Mouse (Mus musculus): ENCODE measurements around the gene Chrm4. TPM values are rescaled to one million over a fixed set of nuclear protein-coding genes. Genes with fewer than 3 reads are reported as not detected.

Gene Chrm4
- polyA plus RNA-seq, 1 experiment: 2.0 TPM

DNA sequence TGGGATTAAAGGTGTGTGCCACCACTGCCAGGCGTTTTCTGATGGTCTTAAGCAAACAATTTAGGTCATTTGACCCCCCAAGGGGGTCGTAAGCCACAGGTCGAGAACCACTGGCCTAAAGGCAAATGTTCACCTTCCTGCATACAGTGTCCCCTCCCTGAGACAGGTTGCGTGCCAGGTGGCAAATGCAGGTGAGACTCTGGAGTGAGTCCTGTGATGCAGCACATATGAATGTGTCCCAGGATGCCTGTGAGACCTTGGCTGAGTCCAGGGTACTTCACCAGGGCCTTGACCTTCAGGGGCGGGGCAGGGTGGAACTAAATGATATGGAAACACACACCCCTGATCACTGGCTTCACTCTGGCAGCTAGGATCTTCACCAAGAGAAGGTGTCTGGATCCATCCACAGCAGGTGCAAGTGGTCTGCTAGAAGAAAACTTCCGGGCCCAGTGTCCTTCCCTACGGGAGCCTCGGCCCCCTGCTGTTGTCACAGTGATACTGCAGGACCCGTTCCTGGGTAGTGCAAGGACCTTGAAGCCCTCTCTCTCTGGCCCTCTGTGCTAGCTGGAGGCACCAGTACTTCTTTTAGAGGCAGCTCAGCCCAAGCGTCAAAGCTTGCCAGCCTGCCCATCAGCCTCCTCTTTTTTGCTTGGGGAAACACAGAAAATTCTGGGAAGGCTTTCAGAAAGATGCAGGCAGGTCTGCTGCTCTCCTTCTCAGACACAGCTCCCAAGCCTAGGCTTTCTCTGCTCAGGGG is 31.8 kb downstream of the Chrm4 start:
- peak; percentile 61 for DNase-seq (ENCODE audit: low read depth)

DNA sequence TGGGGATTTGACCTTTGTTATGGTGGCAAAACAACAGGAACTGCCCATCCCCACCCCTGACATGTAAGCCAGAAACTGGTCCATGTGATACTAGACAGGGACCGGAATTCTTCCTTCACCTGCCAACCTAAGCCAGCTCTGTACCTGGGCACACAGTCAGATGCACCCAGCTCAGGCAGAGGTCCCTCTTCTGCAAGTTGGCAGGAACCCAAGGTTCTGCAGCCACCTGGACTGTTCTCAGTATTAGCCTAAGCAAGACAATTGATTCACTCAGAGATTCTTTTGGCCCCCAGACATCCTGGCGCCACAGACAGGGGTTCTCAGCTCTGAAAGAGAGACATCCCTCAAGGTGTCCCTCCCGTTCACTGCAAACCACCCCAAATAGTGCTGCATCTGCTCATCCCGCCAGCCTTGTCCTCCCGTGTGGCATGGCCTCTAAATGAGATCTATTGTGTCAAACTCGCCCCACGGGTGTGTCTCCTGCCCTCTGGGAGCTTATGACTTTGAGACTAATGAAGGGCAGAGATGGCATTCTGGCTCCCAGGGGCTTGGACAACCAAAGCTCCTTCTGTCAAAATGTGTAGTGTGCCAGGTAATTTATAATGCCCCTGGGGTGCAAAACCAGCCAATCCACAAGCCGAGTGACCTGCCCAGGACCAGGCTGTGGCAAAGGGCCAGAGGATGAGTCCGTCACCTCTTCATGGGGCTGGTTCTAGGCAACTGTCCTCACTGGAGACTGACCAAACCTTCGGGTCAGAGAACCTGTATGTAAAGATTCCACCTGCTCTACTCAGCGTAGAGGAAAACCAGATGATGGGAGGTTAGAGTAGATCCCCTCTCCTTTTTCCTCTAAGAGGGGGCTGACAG is 32.7 kb downstream of the Chrm4 start:
- no peak for DNase-seq (ENCODE audit: low read depth)
- no peak for TF ChIP-seq POLR2A (IDR thresholded peaks at IDR 0.05; ENCODE audit: borderline replicate concordance, extremely low read depth, insufficient read depth, insufficient read length, poor library complexity, severe bottlenecking)
- TF ChIP-seq CTCF (IDR thresholded peaks at IDR 0.05; ENCODE audit: borderline replicate concordance, extremely low read depth, insufficient read depth, insufficient read length): no peak

More for the DNA sequence above, 31.8 kb downstream of the Chrm4 start:
- TF ChIP-seq CTCF (IDR thresholded peaks at IDR 0.05; ENCODE audit: borderline replicate concordance, extremely low read depth, insufficient read depth, insufficient read length) (peak; percentile 78), POLR2A (IDR thresholded peaks at IDR 0.05; ENCODE audit: borderline replicate concordance, extremely low read depth, insufficient read depth, insufficient read length, poor library complexity, severe bottlenecking) (no peak)

DNA sequence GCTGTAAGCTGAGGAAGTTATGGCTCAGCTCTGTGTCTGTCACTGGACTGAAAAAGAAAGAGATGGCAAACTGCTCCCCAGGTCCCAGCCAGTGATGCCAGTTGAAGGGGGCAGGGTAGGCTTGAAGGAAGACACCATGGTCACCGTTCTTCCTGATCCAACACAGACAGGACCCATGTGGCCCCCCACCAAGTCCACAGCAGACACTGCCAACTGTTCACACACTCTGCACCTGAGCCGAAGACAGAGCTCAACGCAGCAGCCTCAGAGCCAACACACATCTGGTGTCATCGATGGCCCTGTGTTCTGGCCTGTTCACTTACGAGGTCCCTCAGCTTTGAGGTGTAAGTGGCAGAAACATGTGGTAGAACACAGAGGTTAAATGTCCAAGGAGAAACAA is 33.4 kb downstream of the Chrm4 start:
- TF ChIP-seq POLR2A (IDR thresholded peaks at IDR 0.05; ENCODE audit: borderline replicate concordance, extremely low read depth, insufficient read depth, insufficient read length, poor library complexity, severe bottlenecking) (no peak), CTCF (IDR thresholded peaks at IDR 0.05; ENCODE audit: borderline replicate concordance, extremely low read depth, insufficient read depth, insufficient read length) (no peak)

DNA sequence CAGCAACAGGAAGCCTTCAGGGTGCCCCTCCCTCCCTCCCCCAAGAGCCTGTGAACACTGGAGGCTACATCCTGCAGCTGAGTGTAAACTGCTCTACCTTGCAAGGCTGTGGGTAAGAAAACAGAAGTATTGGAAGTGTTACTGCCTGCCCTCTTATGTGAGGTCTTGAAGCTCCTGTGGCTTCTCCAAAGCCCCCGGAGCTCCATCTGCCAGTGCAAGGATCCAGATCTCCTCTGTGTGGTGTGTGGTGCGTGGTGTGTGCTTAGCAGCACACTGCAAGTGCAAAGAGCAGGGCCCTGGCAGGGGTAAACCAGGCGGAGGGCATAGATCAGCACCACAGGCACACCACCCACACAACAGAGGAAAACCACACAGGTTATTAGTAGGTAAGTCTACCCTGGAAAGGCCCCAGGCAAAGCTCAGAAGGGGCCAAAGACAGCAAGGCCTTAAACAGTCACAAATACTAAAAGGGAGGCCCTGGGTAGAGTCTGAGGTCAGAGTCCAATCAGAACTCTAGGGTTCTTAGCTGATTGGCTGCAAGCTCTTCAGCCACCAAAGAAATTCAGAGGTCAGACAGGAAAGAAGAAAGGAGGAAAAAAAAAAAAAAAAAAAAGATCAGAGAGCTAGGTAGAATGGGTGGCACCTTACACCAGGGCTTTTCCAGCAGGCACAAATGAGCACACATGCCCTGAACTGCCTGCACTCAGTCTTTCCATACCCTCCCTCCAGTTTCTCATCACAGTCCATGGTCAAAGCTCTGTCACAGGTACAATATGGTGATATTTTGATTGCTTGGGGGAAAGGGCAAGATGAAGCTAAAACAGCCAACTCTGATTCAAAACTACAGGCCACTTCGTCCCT is 35.1 kb downstream of the Chrm4 start:
- no peak for DNase-seq (ENCODE audit: low read depth)
- TF ChIP-seq POLR2A (IDR thresholded peaks at IDR 0.05; ENCODE audit: borderline replicate concordance, extremely low read depth, insufficient read depth, insufficient read length, poor library complexity, severe bottlenecking) (no peak), CTCF (IDR thresholded peaks at IDR 0.05; ENCODE audit: borderline replicate concordance, extremely low read depth, insufficient read depth, insufficient read length) (no peak)

More for the DNA sequence above, 33.4 kb downstream of the Chrm4 start:
- DNase-seq (ENCODE audit: low read depth): no peak

DNA sequence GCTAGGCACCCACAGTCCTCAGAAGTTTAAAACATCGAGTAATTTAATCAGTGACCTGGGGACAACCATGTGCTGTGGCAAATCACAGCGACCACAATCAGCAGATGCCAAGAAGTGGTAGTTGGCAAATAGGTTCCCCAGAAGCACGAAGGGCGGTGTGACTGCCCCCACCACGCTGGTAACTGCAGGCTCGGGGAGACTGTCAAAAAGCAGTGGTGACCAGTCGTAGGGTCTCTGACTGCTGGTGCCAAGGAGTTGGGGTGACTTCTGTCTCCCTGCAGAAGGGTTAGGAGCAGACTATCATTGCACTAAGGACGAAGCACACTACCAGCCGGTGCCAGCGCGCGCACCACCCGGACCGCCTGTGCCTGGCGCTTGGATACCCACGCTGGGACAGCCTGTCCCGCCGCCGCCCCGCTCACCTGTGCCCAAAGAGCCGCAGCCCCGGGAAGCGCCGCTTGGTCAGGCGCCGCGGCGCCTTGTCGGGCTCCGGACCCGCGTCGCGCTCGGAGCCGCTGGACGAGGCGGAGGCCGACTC is 35.9 kb downstream of the Chrm4 start:
- no peak for TF ChIP-seq CTCF (IDR thresholded peaks at IDR 0.05; ENCODE audit: borderline replicate concordance, extremely low read depth, insufficient read depth, insufficient read length)
- no peak for TF ChIP-seq POLR2A (IDR thresholded peaks at IDR 0.05; ENCODE audit: borderline replicate concordance, extremely low read depth, insufficient read depth, insufficient read length, poor library complexity, severe bottlenecking)
- DNase-seq (ENCODE audit: low read depth): no peak

DNA sequence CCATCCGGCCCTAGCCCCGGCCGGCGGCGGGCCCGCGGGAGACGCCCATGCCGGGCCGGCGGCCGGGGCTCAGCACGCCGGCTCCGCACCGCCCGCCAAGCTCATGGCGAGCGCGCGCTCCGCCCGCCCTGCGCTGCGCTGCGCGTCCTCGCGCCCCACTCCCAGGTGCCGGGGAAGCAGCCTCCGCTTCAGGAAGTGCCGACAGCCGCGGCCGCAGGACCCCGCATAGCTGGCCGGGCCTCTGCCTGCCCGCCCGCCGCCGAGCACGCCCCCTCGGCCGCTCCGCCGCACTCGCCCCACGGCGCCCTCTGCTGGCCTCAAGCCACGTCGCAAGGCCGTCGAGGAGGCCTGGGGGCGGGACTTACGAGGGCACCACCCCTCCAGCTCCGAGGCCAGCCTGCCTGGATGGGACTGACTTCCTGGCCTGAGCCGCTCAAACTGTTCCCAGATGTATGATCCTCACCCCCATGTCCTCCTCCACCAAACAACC is 36.4 kb downstream of the Chrm4 start:
- peak; percentile 96 for DNase-seq (ENCODE audit: low read depth)
- TF ChIP-seq CTCF (IDR thresholded peaks at IDR 0.05; ENCODE audit: borderline replicate concordance, extremely low read depth, insufficient read depth, insufficient read length): peak; percentile 90
- TF ChIP-seq POLR2A (IDR thresholded peaks at IDR 0.05; ENCODE audit: borderline replicate concordance, extremely low read depth, insufficient read depth, insufficient read length, poor library complexity, severe bottlenecking): peak; percentile 93

DNA sequence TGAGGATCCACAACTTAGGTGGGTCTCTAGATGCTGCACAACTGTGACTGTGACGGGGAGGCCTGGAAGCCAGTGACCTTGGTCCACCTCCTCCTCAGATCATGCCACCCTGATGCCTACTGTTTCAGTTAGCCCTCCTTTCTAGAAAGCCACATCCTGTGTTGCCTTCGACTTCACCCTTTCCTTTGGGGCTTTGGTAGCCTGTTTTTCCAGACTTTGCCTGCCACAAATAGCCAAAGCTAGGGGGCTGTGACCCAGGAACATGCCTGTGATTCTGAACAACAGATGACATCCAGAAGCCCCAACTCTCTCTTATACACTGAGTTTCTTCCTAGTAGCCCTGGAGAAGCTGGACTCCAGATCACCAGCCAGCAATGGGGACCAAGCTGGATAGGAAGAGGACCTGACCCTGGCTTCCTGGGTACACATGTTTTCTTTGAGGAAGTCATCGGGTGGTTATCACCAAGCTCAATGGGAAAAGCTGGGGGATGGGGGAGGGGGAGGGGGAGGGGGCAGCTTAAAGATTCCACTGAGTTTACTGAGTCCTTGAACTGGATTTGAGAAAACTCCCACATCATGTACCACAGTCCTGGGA is 37.7 kb downstream of the Chrm4 start:
- no peak for TF ChIP-seq POLR2A (IDR thresholded peaks at IDR 0.05; ENCODE audit: borderline replicate concordance, extremely low read depth, insufficient read depth, insufficient read length, poor library complexity, severe bottlenecking)
- TF ChIP-seq CTCF (IDR thresholded peaks at IDR 0.05; ENCODE audit: borderline replicate concordance, extremely low read depth, insufficient read depth, insufficient read length): no peak
- no peak for DNase-seq (ENCODE audit: low read depth)

DNA sequence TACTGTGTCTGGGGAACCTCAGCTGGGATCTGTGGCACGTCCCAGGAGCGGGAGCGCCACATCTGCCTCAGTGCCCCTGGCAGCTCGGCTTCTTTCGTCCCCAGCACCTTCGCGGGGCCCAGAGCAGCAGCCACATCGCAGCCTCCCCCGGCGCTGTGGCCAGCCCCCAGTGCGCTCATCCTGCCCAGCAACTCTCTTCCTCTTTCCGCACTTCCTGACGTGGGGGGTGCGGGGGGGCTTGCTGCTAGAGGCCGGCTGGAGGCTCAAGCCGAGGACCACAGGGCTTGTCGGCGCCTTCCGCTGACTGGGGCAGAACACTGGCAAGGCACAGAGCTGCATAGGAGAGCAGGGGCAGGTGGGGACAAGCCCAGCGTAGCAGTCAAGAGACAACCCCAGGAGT is 38.4 kb downstream of the Chrm4 start:
- no peak for DNase-seq (ENCODE audit: low read depth)
- TF ChIP-seq POLR2A (IDR thresholded peaks at IDR 0.05; ENCODE audit: borderline replicate concordance, extremely low read depth, insufficient read depth, insufficient read length, poor library complexity, severe bottlenecking) (no peak), CTCF (IDR thresholded peaks at IDR 0.05; ENCODE audit: borderline replicate concordance, extremely low read depth, insufficient read depth, insufficient read length) (no peak)

DNA sequence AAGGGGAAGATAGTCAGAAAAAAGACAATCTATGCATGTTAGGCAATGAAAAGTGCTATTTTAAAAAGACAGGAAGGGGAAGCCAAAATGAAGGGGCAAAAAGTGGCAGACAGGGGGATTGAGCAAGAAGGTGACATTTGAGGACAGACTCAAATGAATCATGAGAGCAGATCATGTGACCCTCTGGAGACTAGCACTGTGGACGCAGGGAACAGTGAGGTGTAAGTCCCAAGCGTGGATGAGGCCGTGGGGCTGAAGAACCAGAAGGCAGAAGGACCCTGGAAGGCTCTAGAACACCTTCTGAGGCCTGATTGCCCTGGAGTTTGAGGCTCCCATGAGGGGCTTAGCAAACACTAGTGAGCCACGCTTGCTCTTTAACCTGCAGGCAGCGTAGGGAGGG is 39.3 kb downstream of the Chrm4 start:
- DNase-seq (ENCODE audit: low read depth): no peak
- TF ChIP-seq POLR2A (IDR thresholded peaks at IDR 0.05; ENCODE audit: borderline replicate concordance, extremely low read depth, insufficient read depth, insufficient read length, poor library complexity, severe bottlenecking): no peak
- no peak for TF ChIP-seq CTCF (IDR thresholded peaks at IDR 0.05; ENCODE audit: borderline replicate concordance, extremely low read depth, insufficient read depth, insufficient read length)

DNA sequence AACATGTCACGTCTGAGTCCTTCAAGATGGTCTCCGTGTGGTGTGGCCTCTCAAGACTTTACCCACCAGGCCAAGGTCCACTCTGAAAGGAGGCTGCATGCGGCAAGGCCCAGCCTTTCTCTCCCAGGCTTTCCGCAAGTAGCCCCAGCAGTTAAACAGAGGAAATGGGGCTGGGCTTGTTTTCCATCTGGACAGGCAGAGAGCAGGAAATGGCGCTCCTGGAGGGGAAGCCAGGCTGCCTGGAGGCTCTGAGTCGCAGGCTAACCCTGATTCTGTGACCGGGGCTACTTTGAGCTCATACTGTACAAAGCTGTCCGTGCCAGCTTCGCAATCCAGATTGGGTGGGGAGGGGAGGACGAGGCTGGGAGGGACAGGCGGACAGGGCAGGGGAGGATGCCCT is 40.9 kb downstream of the Chrm4 start:
- TF ChIP-seq POLR2A (IDR thresholded peaks at IDR 0.05; ENCODE audit: borderline replicate concordance, extremely low read depth, insufficient read depth, insufficient read length, poor library complexity, severe bottlenecking) (no peak), CTCF (IDR thresholded peaks at IDR 0.05; ENCODE audit: borderline replicate concordance, extremely low read depth, insufficient read depth, insufficient read length) (no peak)
- DNase-seq (ENCODE audit: low read depth): no peak
